Mouse (Mus musculus): ENCODE results near the gene Gins2. TPM values are rescaled to one million over a fixed set of nuclear protein-coding genes. Genes with fewer than 3 reads are reported as not detected.

Gins2 gene
- polyA plus RNA-seq, 1 experiment from 2014 or later: 60.0 TPM

GRCm38 (mm10) chr8:120565151-120565711 is 23.9 kb downstream of the Gins2 start:
- no peak for DNase-seq (ENCODE audit: low spot score)

GRCm38 (mm10) chr8:120563851-120564837 is 25.0 kb downstream of the Gins2 start:
- peak; percentile 41 for DNase-seq (ENCODE audit: low spot score)

GRCm38 (mm10) chr8:120563348-120563724 is 25.8 kb downstream of the Gins2 start:
- DNase-seq (ENCODE audit: low spot score): no peak

GRCm38 (mm10) chr8:120562680-120563347 is 26.3 kb downstream of the Gins2 start:
- DNase-seq (ENCODE audit: low spot score): no peak

GRCm38 (mm10) chr8:120561539-120562435 is 27.3 kb downstream of the Gins2 start:
- peak; percentile 60 for DNase-seq (ENCODE audit: low spot score)

- DNase-seq (ENCODE audit: low spot score): no peak
These were observed 28.6 kb downstream of the Gins2 start for GRCm38 (mm10) chr8:120560535-120560934.

GRCm38 (mm10) chr8:120559654-120560053 is 29.4 kb downstream of the Gins2 start:
- no peak for DNase-seq (ENCODE audit: low spot score)

GRCm38 (mm10) chr8:120558162-120558561 is 30.9 kb downstream of the Gins2 start:
- no peak for DNase-seq (ENCODE audit: low spot score)

GRCm38 (mm10) chr8:120557170-120557965 is 31.7 kb downstream of the Gins2 start:
- peak; percentile 68 for DNase-seq (ENCODE audit: low spot score)

GRCm38 (mm10) chr8:120556198-120556892 is 32.8 kb downstream of the Gins2 start:
- no peak for DNase-seq (ENCODE audit: low spot score)

- no peak for DNase-seq (ENCODE audit: low spot score)
These were observed 34.6 kb downstream of the Gins2 start for GRCm38 (mm10) chr8:120554466-120555039.

GRCm38 (mm10) chr8:120553441-120554123 is 35.5 kb downstream of the Gins2 start:
- peak; percentile 47 for DNase-seq (ENCODE audit: low spot score)

- no peak for DNase-seq (ENCODE audit: low spot score)
These were observed 36.6 kb downstream of the Gins2 start for GRCm38 (mm10) chr8:120552509-120552908.

- DNase-seq (ENCODE audit: low spot score): no peak
These were observed 37.5 kb downstream of the Gins2 start for GRCm38 (mm10) chr8:120551677-120551980.

GRCm38 (mm10) chr8:120550937-120551676 is 38.0 kb downstream of the Gins2 start:
- peak; percentile 45 for DNase-seq (ENCODE audit: low spot score)

GRCm38 (mm10) chr8:120550430-120550829 is 38.7 kb downstream of the Gins2 start:
- DNase-seq (ENCODE audit: low spot score): no peak

GRCm38 (mm10) chr8:120549922-120550321 is 39.2 kb downstream of the Gins2 start:
- no peak for DNase-seq (ENCODE audit: low spot score)

GRCm38 (mm10) chr8:120549321-120549921 is 39.7 kb downstream of the Gins2 start:
- no peak for DNase-seq (ENCODE audit: low spot score)

All from thymus, postnatal 0 days (tissue).